Mouse (Mus musculus) mouse trophoblast stem cell (cell line): ENCODE measurements around the gene Tet2.

Experiments
- in situ Hi-C, 2 experiments: fragments of 300-500 bp; cut with MseI, MboI; formaldehyde crosslinking; loops; 2 replicates in 1 of 2; 3 replicates in 1 of 2; pipeline ENCODE4 v1.15.1; 2025

Tet2 gene

GRCm38 (mm10) chr3:133459174-133459573 lies 85.8 kb downstream of the Tet2 start:
- in situ Hi-C loops: no loop called here

- in situ Hi-C loops: no loop called here
Observed at GRCm38 (mm10) chr3:133453896-133454295, 91.0 kb downstream of the Tet2 start.

GRCm38 (mm10) chr3:133436919-133437320 lies 108.0 kb downstream of the Tet2 start:
- in situ Hi-C loops: no loop called here

- in situ Hi-C loops: no loop called here
Observed at GRCm38 (mm10) chr3:133436279-133436860, 108.6 kb downstream of the Tet2 start.

- in situ Hi-C loops: no loop called here
Observed at GRCm38 (mm10) chr3:133435774-133436148, 109.2 kb downstream of the Tet2 start.

- in situ Hi-C loops: no loop called here
Observed at GRCm38 (mm10) chr3:133435141-133435773, 109.7 kb downstream of the Tet2 start.

- in situ Hi-C loops: no loop called here
Observed at GRCm38 (mm10) chr3:133429394-133430173, 115.4 kb downstream of the Tet2 start.

GRCm38 (mm10) chr3:133428003-133428402 lies 116.9 kb downstream of the Tet2 start:
- in situ Hi-C loops: no loop called here

- in situ Hi-C loops: no loop called here
Observed at GRCm38 (mm10) chr3:133423073-133423472, 121.9 kb downstream of the Tet2 start.

GRCm38 (mm10) chr3:133414747-133415146 lies 130.2 kb downstream of the Tet2 start:
- in situ Hi-C loops: no loop called here
